In genomic region chr4:130804771-130805361, GRCm38 (mm10) we compare ENCODE assay signal across 8 mouse cellular contexts. TPM values are rescaled to one million over a fixed set of nuclear protein-coding genes. Genes with fewer than 3 reads are reported as not detected.
DNase-seq lines count a peak whose midpoint lies in the region; ATAC-seq lines count a peak whose summit lies in the region.

No protein-coding gene starts in this region.

- H3K27ac ChIP-seq in neural tube, embryonic 12.5 days: peak overlapping the region; percentile 50; the same call in 1 of the 2 replicates

- H3K4me2 ChIP-seq in neural tube, embryonic 12.5 days (replicated peaks): 0 out of 2 replicates have a peak overlapping the region, but pooled peaks have one; percentile 1

- H3K4me3 ChIP-seq in neural tube, embryonic 12.5 days: no peak overlapping the region

- H3K36me3 ChIP-seq in neural tube, embryonic 12.5 days: no peaks in the 10 kb centered on the region

- peak; percentile 41; the same call in 1 of the 2 replicates for ATAC-seq in frontal cortex, adult (ENCODE audit: low TSS enrichment)
- peak; percentile 76 for ATAC-seq in neural tube, embryonic 12.5 days (ENCODE audit: low FRiP score, low read depth)

- no peaks in the 10 kb centered on the region for H3K9me3 ChIP-seq in neural tube, embryonic 12.5 days

- peaks cover 61% of the 10 kb centered on the region for H3K4me1 ChIP-seq in neural tube, embryonic 12.5 days

- 38% methylated on average over 7 of the region's 7 CpGs for WGBS in neural tube, embryonic 12.5 days

- no peak overlapping the region for H3K9ac ChIP-seq in neural tube, embryonic 12.5 days

- no peaks in the 10 kb centered on the region; the same call in 1 of the 2 replicates for H3K27me3 ChIP-seq in neural tube, embryonic 12.5 days (replicated peaks)

- no peak for DNase-seq in frontal cortex, postnatal 14 days (ENCODE audit: low spot score in 2 of 2)
- peak; percentile 95 for DNase-seq in cerebellum, adult 11-12 months
- DNase-seq in frontal cortex, postnatal 10 days (ENCODE audit: low spot score in 2 of 2): peak; percentile 70 to 72
- DNase-seq in layer of hippocampus, adult 9-11 months: peak; percentile 73
- DNase-seq in thymus, postnatal 25 days: no peak
- DNase-seq in kidney, postnatal 14 days: no peak

RNA-seq across cellular contexts. Expression of gene Sdc3, which starts 12.5 kb away (rescaled TPM):
- 49.4 and 54.2 TPM in 2 replicates for polyA plus RNA-seq in neural tube, embryonic 12.5 days (2016; fragmentation: Nextera tagmentation; extraction: Ambion mirVana)

Comparison
In these comparisons a context has a peak if more than half of its experiments do, and no peak if none do; other contexts are left out.
1. DNase-seq: peak in cerebellum, adult 11-12 months (single experiment), frontal cortex, postnatal 10 days (2 of 2) and layer of hippocampus, adult 9-11 months (single experiment); none in frontal cortex, postnatal 14 days (0 of 2), thymus, postnatal 25 days (single experiment) and kidney, postnatal 14 days (single experiment).